Mouse (Mus musculus) erythroblast, adult 5-6 weeks (primary cell): ENCODE measurements around the gene Fgfr2. TPM values are rescaled to one million over a fixed set of nuclear protein-coding genes. Genes with fewer than 3 reads are reported as not detected.

Source experiments
- ATAC-seq: replicated peaks from 2 replicates; pipeline ENCODE4 v1.8.0; 2016; ENCODE audit warnings: moderate number of reproducible peaks, mild to moderate bottlenecking, moderate TSS enrichment, inconsistent platforms; ENCODE audit not compliant: poor library complexity, low FRiP score, severe bottlenecking
- total RNA-seq, 2 experiments: library from RNA; stranded (forward) in 1 of 2; stranded (reverse) in 1 of 2; fragments of 150-400 nt in 1 of 2; fragments of 200-764, 138-1000 nt in 1 of 2; gene quantifications; 2 replicates each; pipeline versions ENCODE4 v1.2.3 to v1.2.4; 2015 to 2017; ENCODE audit warnings: low replicate concordance in 2 of 2

The Fgfr2 gene
- total RNA-seq, 2 experiments from 2014 or later: 4.8 TPM; not detected in 1

DNA sequence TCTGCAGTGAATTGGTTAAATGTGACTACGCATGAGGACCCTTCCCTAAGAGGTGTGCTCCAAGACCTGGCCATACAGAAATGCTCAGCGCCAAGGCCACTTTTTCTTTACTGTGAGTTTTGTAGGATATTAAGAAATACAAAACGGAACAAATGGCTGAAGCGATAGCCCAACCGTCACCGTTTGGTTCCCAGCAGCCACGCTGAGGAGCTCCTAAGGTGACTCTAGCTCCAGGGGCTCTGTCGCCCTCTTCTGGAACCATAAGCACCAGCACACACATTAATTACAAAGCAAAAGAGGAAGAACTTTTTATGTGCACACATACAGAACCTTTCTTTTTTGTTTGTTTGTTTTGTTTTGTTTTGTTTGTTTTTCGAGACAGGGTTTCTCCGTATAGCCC is 225.9 kb downstream of the Fgfr2 start:
- ATAC-seq: 0 out of 2 replicates have a peak, but pooled peaks have one; percentile 47

DNA sequence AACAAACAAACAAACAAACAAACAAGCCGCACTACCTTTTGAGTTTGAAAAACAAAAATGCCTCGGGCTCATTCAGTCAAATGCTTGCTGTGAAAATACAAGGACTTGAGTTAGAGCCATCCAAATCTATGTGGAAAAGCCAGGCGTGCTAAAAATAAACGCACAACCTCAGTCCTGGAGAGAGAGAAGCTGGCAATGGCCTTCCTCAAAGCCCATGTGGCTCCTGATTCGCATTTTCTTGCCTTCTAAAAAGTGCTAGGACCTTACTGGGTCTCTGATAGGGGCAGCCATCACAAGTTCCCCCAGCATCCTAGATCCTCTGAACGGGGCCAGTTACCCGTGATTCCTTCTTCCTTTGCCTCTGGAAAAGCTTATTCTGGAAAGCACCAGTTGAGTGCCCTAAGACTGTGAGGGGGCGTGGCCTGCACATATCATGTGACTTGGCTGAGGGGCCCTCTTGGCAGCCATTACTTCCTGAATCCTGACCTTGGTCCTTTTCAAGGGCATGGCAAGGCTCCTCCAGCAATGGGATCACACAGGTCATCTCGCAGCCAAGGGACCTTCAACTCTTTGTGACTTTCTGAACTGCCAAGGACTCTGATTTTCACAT is 226.8 kb downstream of the Fgfr2 start:
- no peak for ATAC-seq

DNA sequence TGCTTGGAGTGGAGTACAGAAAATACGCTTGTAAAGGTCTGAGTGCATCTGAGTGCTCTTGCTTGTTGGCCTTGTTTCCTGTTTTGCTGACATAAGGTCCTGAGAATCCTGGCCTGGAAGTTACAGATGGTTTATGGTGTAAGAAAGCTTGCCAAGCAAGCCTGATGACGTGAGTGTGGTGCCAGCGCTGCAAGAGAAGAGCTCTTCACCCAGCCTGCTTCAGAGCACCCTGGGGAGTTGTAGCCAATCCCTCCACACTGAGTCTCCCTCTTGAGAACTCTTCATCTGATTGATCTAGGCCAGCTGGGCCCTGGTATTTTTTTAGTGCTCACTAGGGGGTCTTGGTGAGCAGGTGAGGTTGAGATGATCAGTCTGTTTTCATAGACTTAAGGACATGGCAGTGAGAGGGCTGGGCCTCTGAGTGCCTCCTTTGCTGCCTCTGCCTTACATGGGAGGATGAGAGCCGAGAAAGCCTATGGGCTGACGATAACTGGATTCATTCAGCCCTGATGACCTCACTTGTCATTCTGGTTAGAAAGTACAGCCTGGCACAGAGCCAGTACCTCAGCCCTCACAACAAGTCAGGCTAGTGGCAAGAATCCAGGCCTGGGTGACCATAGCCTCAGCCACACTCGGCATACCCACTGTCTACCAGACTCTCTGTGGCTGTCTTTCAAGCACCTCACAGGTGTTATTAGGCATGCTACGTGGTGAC is 228.2 kb downstream of the Fgfr2 start:
- no peak for ATAC-seq

DNA sequence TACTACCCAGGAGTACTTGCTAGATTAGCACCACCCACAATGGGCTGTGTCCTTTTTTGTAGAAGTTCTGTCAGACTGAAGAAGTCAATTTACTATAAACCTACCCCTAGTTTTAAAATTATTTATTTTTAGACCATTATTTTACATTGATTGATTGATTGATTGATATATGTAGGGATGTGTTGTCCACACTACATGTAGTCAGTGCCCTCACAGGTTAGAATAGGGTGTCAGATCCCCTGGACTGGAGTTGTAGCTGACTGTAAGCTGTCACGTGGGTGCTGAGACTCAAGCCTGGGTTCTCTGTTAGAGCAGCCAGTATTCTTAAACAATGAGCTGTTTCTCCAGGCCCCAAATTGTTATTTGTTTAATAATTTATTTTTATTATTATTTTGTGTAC is 229.8 kb downstream of the Fgfr2 start:
- ATAC-seq: no peak

DNA sequence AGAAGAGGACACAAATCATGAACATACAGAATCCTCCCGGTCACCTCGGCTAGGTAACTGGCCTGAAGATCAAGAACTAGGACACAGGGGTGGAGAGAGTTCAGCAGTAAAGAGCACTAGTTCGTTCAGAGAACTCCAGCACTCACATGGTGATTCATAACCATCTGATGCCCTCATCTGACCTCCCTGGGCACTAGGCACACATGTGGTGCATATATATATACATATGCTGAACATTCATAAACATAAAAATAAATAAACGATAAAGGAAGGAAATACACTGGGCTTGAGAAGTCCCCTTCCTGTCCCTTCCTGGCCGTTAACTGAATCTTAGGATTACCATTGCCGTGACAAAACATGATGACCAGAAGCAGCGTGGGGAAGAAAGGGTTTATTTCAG is 230.3 kb downstream of the Fgfr2 start:
- no peak for ATAC-seq

DNA sequence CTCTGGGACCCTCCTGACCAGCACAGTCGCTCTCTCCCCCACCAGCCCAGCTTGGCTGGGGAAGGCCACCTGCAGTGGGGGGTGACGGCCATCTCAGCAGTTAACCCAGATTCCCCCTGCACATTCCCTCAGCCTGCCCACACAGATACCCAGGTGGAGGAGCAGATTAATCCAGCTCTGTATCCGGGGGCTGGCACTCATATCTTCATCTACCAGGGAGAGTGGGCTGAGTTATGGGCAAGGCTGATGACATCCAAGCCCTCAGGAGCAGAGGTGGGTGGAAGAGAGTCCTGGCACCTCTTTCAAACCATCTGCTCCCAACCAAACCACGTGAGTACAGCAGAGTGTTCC is 230.9 kb downstream of the Fgfr2 start:
- no peak for ATAC-seq

DNA sequence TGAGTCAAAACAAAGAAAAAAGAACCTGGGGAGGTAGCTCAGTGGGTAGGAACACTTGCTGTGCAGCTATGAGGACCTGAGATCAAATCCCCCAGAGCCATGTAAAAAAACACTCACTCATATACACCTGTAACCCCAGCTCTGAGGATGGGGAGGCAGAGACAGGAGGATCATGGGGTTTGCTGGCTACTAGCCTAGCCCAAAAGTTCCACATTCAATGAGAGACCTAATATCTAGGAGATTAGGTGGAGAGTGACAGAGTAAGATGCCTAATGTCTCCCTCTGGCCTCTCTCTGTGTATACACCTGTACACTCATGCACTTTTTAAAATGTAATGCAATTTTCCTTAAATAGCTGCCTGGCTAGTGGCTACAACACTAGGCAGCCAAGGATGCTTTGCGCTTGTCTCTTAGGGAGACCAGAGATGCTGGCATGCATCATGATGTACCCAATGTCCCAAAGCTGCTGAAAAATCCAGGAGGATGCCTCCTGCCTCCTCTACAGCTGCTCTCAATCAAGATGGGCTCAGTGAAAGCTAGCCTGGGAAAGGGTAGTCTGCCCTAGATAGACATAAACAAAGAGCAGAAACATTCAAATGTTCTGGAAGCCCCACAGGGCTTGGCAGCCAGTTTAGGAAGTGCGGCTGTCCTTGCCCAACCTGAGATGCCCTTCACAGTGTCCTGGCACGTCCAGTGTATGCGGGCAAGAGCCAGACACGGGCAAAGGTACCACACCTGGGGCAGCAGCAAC is 231.4 kb downstream of the Fgfr2 start:
- ATAC-seq: no peak

DNA sequence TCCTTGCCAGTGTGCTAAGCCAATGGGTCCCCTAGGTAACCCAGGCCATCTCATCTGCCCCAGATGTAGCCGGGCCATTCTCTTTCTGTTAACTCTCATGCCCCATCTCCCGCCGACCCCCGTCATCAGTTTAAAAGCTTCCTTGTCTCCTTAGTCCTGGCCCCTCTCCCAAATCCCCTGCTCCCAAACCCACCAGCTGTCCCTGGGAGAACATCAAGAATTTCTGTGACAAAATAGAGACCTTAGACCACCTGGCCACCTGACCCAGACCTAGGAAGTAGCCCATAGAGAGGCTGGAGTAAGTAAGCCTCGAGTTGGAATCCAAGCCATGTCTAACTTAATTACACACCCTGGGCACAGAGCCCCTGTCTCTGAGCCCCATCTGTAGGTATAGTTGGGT is 232.9 kb downstream of the Fgfr2 start:
- ATAC-seq: no peak

DNA sequence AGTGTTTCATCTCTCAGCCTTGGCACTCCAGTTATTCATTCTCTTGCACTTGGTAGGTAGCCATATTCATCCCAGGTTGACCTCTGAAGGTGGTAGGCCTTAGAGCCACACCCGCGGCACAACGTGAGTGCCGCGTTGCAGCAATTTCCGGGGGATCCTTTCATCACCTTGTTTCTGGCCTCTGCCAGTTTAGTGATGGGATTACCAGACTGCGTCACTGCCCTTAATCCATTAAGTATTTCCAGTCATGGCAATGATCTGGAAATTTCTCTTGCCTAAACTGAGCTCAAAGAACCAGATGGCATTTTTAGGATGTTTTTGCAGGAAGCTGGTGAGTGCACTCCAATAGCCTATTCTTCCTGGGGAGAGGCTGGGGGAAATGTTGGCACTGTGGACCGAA is 233.5 kb downstream of the Fgfr2 start:
- ATAC-seq: no peak

DNA sequence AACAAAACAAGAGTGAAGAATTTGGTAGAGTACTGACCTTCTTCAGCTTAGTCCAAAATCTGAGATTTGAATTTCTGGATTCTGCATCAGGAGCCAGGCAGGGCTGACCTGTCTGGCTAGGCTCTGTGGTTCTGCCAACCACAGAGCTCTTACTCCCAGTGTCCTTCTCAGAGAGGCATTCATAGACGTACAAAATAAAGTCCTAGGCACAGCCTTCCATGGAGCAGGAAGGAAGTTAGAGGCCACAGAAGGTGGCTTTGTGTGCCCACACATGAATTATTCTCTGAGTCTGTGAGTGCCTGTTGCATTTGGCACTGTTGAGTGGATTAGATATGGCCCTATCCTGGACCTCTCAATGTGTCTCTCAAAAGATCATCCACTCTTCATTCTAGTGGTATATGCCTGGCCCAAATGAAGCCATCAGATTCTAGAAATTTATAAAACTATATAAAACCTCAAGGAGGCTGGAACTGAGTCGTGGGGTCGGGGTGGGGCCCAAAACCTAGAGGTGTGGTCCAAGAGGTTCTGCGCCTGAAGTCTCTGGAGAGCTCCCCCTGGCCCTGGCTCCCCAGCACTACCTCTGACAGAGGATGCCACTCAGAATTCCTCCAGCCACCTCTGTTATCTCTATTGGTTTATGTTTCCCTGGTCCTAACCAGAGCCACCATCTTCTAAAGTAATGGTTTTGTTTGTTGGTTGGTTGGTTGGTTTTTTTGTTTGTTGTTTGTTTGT is 234.5 kb downstream of the Fgfr2 start:
- ATAC-seq: no peak

DNA sequence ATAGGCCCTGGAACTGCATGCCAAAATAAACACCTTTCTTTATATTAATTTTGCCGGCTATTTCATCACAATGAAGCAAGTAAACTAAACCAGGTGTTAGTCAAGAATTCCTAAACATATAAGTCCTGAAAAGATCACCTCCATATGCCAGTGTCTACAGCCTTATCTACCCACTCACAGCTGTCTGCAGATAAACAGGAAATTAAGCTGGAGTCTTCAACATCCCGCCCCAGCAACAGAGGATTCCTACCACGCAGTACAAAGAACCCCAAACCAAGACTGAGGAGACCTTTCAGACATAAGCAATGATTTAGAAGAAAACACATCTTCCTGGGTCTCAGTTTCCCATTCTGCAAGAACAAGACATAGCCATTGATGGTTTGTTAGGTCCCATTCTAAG is 235.1 kb downstream of the Fgfr2 start:
- no peak for ATAC-seq

DNA sequence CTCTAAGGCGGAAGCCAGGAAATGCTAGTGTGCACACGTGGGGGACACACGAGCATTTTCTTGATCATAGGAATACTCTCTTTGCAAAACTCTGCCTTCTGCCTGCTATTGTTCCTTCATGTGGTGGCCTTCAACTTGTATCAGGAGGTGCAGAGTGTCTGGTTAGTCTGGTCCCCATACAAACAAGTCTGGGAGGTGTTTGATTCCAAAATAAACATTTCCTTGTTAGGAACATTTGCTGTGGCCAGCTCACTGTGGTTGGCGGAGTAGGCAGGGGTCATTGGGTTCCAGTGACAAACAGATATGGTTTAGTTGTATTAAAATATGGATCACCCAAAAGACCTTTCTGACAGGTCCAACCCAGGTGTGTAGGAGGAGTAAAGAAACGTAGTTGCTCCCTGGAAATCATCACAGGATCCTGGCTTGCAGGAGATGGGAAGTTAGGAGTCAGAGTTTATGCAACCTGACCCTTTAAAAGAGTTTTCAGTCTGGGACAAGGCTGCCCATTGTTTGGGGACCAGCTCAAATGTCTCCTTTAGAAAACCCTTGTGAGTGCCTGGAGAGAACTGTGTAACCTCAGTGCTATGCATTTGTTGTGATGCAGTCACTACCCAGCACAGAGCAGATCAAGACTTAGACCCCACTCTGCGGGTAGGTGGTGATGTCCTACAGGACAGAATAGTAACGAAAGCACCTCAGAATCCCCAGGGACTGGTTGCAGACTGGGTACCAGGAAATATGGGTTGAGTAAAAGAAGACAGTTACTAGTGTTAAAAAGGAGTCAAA is 235.9 kb downstream of the Fgfr2 start:
- ATAC-seq: no peak

DNA sequence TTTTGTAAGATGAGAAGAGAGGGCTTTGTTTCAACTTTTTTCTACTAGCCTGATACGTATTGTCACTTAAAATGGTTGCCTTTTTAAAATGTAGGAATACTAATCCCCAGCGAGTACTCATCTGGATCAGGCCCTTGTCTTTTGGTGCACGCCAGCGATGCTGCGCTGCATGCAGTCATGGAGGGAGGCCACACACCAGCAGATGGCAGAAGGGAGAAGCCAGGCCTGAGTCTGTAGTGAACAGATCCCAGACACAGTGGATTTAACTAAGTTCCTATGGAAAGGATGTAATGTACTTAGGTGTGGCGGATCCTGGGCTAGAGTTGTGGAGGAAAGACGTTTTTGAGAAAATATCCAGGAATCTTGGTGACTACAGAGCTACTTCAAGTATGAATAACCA is 239.1 kb downstream of the Fgfr2 start:
- ATAC-seq: no peak

DNA sequence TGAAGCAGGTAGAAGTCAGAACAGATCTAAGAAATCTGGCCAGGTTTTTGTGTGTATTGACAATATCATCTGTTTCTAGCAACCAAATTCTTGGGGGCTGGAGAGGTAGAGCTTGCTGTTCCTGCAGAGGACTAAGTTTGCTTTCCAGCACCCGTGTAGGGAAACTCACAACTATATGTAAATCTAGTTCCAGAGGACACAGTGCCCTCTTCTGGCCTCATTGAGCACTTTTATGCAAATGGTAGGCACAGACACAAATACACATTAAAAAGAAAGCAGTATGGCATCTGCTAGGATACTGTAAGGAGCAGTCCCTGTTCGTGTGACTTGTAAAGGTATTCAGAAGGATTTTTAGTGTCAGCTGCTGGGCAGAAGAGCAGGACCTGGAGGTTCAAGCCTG is 240.8 kb downstream of the Fgfr2 start:
- ATAC-seq: peak; percentile 51; the same call in 1 of the 2 replicates

DNA sequence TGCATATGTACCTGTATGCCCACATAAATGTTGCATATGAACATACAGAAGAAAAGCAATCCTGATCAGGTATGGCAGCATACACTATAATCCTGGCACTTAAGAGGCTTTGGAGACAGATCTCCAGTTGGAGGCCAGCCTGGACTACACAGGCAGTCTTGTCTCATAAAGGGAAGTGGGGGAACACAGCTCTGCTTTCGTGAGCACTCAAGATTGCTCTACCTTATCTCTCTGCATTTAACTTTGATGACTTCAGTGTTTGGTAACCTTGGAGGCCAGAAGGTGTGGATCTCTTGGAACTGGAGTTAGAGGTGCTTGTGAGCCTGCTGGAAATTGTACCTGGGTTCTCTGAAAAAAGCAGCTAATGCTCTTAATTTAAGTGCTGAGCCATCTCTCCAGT is 242.9 kb downstream of the Fgfr2 start:
- no peak for ATAC-seq

DNA sequence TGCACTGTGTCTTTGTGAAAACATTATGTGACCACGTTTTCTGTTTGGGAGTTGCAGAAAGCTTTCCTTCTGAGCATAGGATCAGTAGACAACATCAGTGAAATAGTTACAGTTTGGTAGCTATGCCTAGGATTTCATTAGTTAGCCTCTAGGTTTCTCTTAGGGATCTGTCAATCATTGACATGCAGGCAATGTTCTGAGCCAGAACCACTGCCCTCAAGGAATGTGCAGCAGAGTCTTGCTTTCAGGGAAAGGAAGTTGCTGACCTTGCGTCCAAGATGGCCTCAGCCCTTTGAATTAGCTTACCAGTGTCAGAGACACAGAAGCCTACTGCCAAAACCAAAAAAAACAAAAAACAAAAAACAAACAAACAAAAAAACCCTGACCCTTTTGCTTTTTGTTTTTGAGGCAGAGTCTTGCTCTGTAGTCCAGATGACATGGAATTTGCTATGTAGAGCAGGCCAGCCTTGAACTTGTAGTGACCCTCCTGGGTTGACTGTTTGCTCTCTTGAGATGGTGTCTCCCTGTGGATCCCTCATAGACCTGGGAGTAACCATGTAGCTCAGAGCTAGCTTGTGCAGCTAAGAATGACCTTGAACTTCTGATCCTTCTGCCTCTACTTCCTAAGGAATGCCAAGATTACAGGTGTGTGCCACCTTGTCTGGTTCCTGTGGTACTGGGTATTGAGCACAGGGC is 247.6 kb downstream of the Fgfr2 start:
- no peak for ATAC-seq

DNA sequence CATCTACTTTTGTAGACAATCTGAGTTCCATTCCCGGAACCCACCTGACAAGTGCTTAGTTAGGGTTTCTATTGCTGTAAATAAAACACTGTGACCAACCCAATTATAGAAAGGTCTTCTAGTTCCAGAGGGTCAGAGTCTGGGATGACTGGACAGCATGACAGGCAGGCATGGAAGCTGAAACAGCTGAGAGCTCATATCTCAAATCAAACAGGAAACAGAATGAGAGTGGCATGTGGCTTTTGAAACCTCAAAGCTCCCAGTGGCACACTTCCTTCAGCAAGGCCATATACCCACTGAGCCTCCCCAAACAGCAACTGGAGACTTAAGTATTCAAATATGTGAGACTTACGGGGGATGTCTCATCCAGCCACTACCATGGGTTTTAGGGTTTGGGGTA is 250.1 kb downstream of the Fgfr2 start:
- no peak for ATAC-seq

DNA sequence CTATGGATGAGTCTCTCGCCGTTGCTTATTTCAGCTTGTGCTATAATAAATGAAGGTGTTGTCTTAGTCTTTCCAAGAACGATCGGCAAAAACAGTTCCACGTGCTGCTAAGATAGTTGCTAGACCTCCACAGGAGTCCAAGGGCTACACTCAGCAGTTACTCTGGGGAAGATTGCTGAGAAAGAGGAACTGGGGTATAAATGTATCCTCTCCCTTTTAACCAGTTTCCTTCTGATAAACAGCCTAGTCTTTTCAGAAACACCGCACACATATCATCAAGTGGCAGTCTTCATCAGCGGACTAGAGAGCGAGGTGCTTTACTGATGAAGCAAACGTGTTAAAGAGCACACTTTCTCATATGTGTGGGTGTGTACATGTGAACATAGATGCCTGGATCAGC is 256.8 kb downstream of the Fgfr2 start:
- ATAC-seq: no peak
